Mouse (Mus musculus) hindbrain, postnatal 0 days (tissue): ENCODE results near the gene Nek10. TPM values are rescaled to one million over a fixed set of nuclear protein-coding genes. Genes with fewer than 3 reads are reported as not detected.

Experiments used
- ATAC-seq: fragments of 200-750 bp; cut with Nextera tagmentation; 2 replicates; pipeline ENCODE4 v1.8.0; 2017; ENCODE audit warnings: mild to moderate bottlenecking, moderate TSS enrichment, moderate library complexity
- DNase-seq: peaks from one replicate; pipeline ENCODE4 v3.0.0-alpha.2; 2015; ENCODE audit warnings: low spot score
- H3K27ac ChIP-seq: fragments of 300-500 bp; sonication (generic); 2 replicates; pipeline ENCODE4 v1.5.1; 2014; ENCODE audit warnings: mild to moderate bottlenecking
- H3K27me3 ChIP-seq: fragments of 300-500 bp; sonication (generic); 2 replicates; pipeline ENCODE4 v1.6.1; 2014; ENCODE audit warnings: low read length, mixed read lengths; ENCODE audit not compliant: insufficient read depth
- H3K36me3 ChIP-seq: fragments of 300-500 bp; sonication (generic); 2 replicates; pipeline ENCODE4 v1.6.1; 2014; ENCODE audit warnings: low read length, mixed read lengths; ENCODE audit not compliant: insufficient read depth
- H3K4me1 ChIP-seq: fragments of 300-500 bp; sonication (generic); 2 replicates; pipeline ENCODE4 v1.6.1; 2014; ENCODE audit warnings: antibody characterized with exemption, low read length, mixed read lengths; ENCODE audit not compliant: insufficient read depth
- H3K4me2 ChIP-seq: fragments of 300-500 bp; sonication (generic); 2 replicates; pipeline ENCODE4 v1.6.1; 2014; ENCODE audit warnings: low read depth, mild to moderate bottlenecking, low read length, moderate library complexity, mixed read lengths
- H3K4me3 ChIP-seq: fragments of 300-500 bp; sonication (generic); 2 replicates; pipeline ENCODE4 v1.5.1; 2014; ENCODE audit warnings: low read length
- H3K9ac ChIP-seq: fragments of 300-500 bp; sonication (generic); replicated peaks from 2 replicates; pipeline ENCODE4 v1.6.1; 2014; ENCODE audit warnings: mild to moderate bottlenecking, low read length, moderate library complexity, mixed read lengths
- H3K9me3 ChIP-seq: fragments of 300-500 bp; sonication (generic); 2 replicates; pipeline ENCODE4 v1.6.1; 2016; ENCODE audit warnings: low read length, mixed read lengths
- CTCF ChIP-seq: IDR thresholded peaks from 2 replicates; pipeline ENCODE4 v1.5.1; 2016; ENCODE audit warnings: antibody characterized with exemption, control low read depth, low read depth
- WGBS: fragments of 180-500 bp; shearing (Covaris S2); extraction: QIAGEN DNeasy Blood & Tissue Kit; methylation state at CpG from one replicate; pipeline ENCODE4 v1.1.7; 2014; 5-methylcytosine and 5-hydroxymethylcytosine counted together
- polyA plus RNA-seq: library from polyadenylated mRNA; unstranded; fragments of >200 nt; fragmentation: Nextera tagmentation; extraction: Ambion mirVana; gene quantifications from 2 replicates; pipeline ENCODE4 v1.2.1, GENCODE M21; 2015
- total RNA-seq: library from RNA; depleted of rRNA; stranded (reverse); fragments of >200 nt; gene quantifications from 2 replicates; pipeline ENCODE4 v1.2.3, GENCODE M21; 2014

The Nek10 gene
- total and polyA plus RNA-seq, 2 experiments from 2014 or later, result 0.13 to 0.68 TPM

GRCm38 (mm10) chr14:14837627-14838026 lies 34.4 kb downstream of the Nek10 start:
- Histone ChIP-seq H3K4me1 (no peaks in the 10 kb centered on the region), H3K27me3 (no peaks in the 10 kb centered on the region), H3K4me3 (no peak overlapping the region), H3K9ac (no peak overlapping the region), H3K9me3 (no peaks in the 10 kb centered on the region), H3K4me2 (no peak overlapping the region), H3K36me3 (no peaks in the 10 kb centered on the region), H3K27ac (no peak overlapping the region)
- 79% methylated on average over 4 of the region's 4 CpGs for WGBS
- DNase-seq (no peak), ATAC-seq (no peak)
- no peak for TF ChIP-seq CTCF

DNA sequence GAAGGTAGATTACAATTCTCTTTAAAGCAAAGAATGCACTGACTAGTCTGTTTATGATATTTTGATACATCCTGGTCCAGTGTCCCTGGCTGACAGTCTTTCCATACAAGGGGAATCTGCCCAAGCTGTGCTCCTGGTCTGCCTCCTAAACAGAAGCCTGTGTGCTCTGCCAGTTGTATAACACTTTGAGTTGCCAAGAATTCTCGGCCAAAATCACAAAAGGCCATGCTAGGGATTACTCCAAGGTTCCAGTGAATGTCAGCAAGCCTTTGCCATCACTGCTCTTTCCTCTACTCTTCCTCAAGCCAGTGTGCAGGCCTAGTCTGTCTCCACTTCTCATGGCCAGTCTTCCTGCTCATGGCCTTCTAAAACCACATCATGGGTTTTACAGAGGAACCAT lies 34.9 kb downstream of the Nek10 start:
- Histone ChIP-seq H3K27me3 (no peaks in the 10 kb centered on the region), H3K4me1 (no peaks in the 10 kb centered on the region), H3K4me2 (no peak overlapping the region), H3K9me3 (no peaks in the 10 kb centered on the region), H3K4me3 (no peak overlapping the region), H3K36me3 (no peaks in the 10 kb centered on the region), H3K9ac (no peak overlapping the region), H3K27ac (no peak overlapping the region)
- TF ChIP-seq CTCF, result no peak
- ATAC-seq, result no peak
- no peak for DNase-seq
- 50% methylated on average over 1 of the region's 1 CpGs for WGBS

GRCm38 (mm10) chr14:14842734-14843530 lies 39.7 kb downstream of the Nek10 start:
- 61% methylated on average over 8 of the region's 8 CpGs for WGBS
- Histone ChIP-seq H3K4me3 (no peak overlapping the region), H3K4me2 (no peak overlapping the region), H3K9me3 (no peaks in the 10 kb centered on the region), H3K36me3 (no peaks in the 10 kb centered on the region), H3K27ac (no peak overlapping the region), H3K27me3 (no peaks in the 10 kb centered on the region), H3K9ac (no peak overlapping the region), H3K4me1 (no peaks in the 10 kb centered on the region)
- no peak for DNase-seq
- no peak for TF ChIP-seq CTCF
- no peak for ATAC-seq

- Histone ChIP-seq H3K27me3 (no peaks in the 10 kb centered on the region), H3K9ac (no peak overlapping the region), H3K36me3 (no peaks in the 10 kb centered on the region), H3K4me1 (no peaks in the 10 kb centered on the region), H3K9me3 (no peaks in the 10 kb centered on the region), H3K27ac (no peak overlapping the region), H3K4me2 (no peak overlapping the region), H3K4me3 (no peak overlapping the region)
- DNase-seq (no peak), ATAC-seq (no peak)
- WGBS, result 48% methylated on average over 3 of the region's 3 CpGs
- TF ChIP-seq CTCF, result no peak
Observed at GRCm38 (mm10) chr14:14852838-14853237, 49.6 kb downstream of the Nek10 start.

GRCm38 (mm10) chr14:14860331-14860730 lies 57.1 kb downstream of the Nek10 start:
- Histone ChIP-seq H3K27me3 (no peaks in the 10 kb centered on the region), H3K9ac (no peak overlapping the region), H3K4me2 (no peak overlapping the region), H3K4me3 (no peak overlapping the region), H3K27ac (no peak overlapping the region), H3K9me3 (no peaks in the 10 kb centered on the region), H3K4me1 (no peaks in the 10 kb centered on the region), H3K36me3 (no peaks in the 10 kb centered on the region)
- DNase-seq (no peak), ATAC-seq (no peak)
- no peak for TF ChIP-seq CTCF
- WGBS, result 21% methylated on average over 3 of the region's 3 CpGs

GRCm38 (mm10) chr14:14863690-14864356 lies 60.6 kb downstream of the Nek10 start:
- peak; percentile 91 for ATAC-seq
- H3K4me2 ChIP-seq, result peak overlapping the region; percentile 25; the same call in 1 of the 2 replicates

GRCm38 (mm10) chr14:14869239-14869638 lies 66.0 kb downstream of the Nek10 start:
- H3K27ac ChIP-seq, result no peak overlapping the region
- no peak overlapping the region for H3K9ac ChIP-seq
- DNase-seq (no peak), ATAC-seq (no peak)
- H3K4me3 ChIP-seq, result no peak overlapping the region
- H3K4me2 ChIP-seq, result no peak overlapping the region
- no peak for TF ChIP-seq CTCF
- no peaks in the 10 kb centered on the region for H3K27me3 ChIP-seq
- 91% methylated on average over 2 of the region's 2 CpGs for WGBS
- no peaks in the 10 kb centered on the region for H3K4me1 ChIP-seq
- H3K36me3 ChIP-seq, result no peaks in the 10 kb centered on the region
- H3K9me3 ChIP-seq, result no peaks in the 10 kb centered on the region

More at GRCm38 (mm10) chr14:14863690-14864356, 60.6 kb downstream of the Nek10 start:
- DNase-seq, result peak; percentile 93
- TF ChIP-seq CTCF, result peak; percentile 93
- H3K27me3 ChIP-seq, result no peaks in the 10 kb centered on the region
- 25% methylated on average over 7 of the region's 7 CpGs for WGBS
- H3K4me1 ChIP-seq, result no peaks in the 10 kb centered on the region
- no peaks in the 10 kb centered on the region for H3K36me3 ChIP-seq
- no peaks in the 10 kb centered on the region for H3K9me3 ChIP-seq
- H3K9ac ChIP-seq, result no peak overlapping the region
- H3K4me3 ChIP-seq, result no peak overlapping the region
- H3K27ac ChIP-seq, result no peak overlapping the region
